Mouse (Mus musculus): Measurements from ENCODE around the gene Afap1l2. TPM values are rescaled to one million over a fixed set of nuclear protein-coding genes. Genes with fewer than 3 reads are reported as not detected.

Afap1l2 gene
- polyA plus RNA-seq, 1 experiment from 2014 or later: 29.7 TPM

Other genes starting within 250 kb of the Afap1l2 start
- 26.2 and 27.8 TPM in 2 replicates for gene Ccdc186, start 186.0 kb downstream of the Afap1l2 start, polyA plus RNA-seq (2015; fragmentation: Nextera tagmentation; extraction: Ambion mirVana)
- gene Tdrd1, start 182.0 kb downstream of the Afap1l2 start, polyA plus RNA-seq (2015; fragmentation: Nextera tagmentation; extraction: Ambion mirVana): 0.81 and 0.94 TPM in 2 replicates
- gene Vwa2, start 134.0 kb downstream of the Afap1l2 start, polyA plus RNA-seq (2015; fragmentation: Nextera tagmentation; extraction: Ambion mirVana): 10.8 and 11.0 TPM in 2 replicates

Measured in lung, embryonic 15.5 days (tissue).